Comparison of ENCODE assay signal across 24 mouse cellular contexts in genomic region chr12:59967241-59967640, GRCm38 (mm10).
"Had no signal": no experiment of that assay in that cellular context is flagged by ENCODE, and none has a peak within 500 bp of the region (broad histone marks: within the 10 kb centered on the region; RNA-seq: fewer than 3 reads in every experiment).

No protein-coding gene starts in this region.

- H3K27me3 ChIP-seq: limb, embryonic 12.5 days; limb, embryonic 13.5 days; limb, embryonic 15.5 days; liver, embryonic 12.5 days; liver, embryonic 13.5 days; liver, embryonic 15.5 days; lung, embryonic 15.5 days; megakaryocyte, embryonic 14.5 days; midbrain, embryonic 12.5 days; midbrain, embryonic 13.5 days; midbrain, embryonic 15.5 days; neural tube, embryonic 12.5 days had no signal

- DNase-seq: left cerebral cortex, postnatal 4 days; liver; liver, embryonic 13.5 days; liver, postnatal 0 days; lung, adult 18-20 months; lung, adult 2 months; lung, embryonic 14.5 days; lung, postnatal 10 days; lung, postnatal 14 days; lung, postnatal 36 days; lung, postnatal 4 days had no signal

- ATAC-seq: liver, embryonic 12.5 days; liver, postnatal 0 days; lung, postnatal 0 days; midbrain, embryonic 13.5 days; midbrain, embryonic 15.5 days; midbrain, embryonic 16.5 days had no signal
